Mouse (Mus musculus): ENCODE results near the gene BC048507.
"Not testable (repeated sequence)": the region's sequence is repeated elsewhere in the genome, so short reads cannot be mapped to it uniquely, and the experiment has no call there.

Gene BC048507

GRCm38 (mm10) chr13:67863026-67863425 lies at the start of gene BC048507:
TSS of gene BC048507 (plus strand) at chr13:67863326.
- no peak for DNase-seq (ENCODE audit: low read depth, low spot score)

GRCm38 (mm10) chr13:67813710-67814660 lies 49.1 kb upstream of the BC048507 start, which contains the start of gene Zfp273:
TSS of gene Zfp273 (plus strand) at chr13:67813740.
- DNase-seq (ENCODE audit: low read depth, low spot score): peak; percentile 90

GRCm38 (mm10) chr13:67818636-67819035 lies 44.5 kb upstream of the BC048507 start:
- DNase-seq (ENCODE audit: low read depth, low spot score): peak; percentile 10

GRCm38 (mm10) chr13:67830911-67831336 lies 32.2 kb upstream of the BC048507 start, which contains the start of gene Gm10037:
TSS of gene Gm10037 (plus strand) at chr13:67831106.
- peak; percentile 80 for DNase-seq (ENCODE audit: low read depth, low spot score)

GRCm38 (mm10) chr13:67833137-67833536 lies 30.0 kb upstream of the BC048507 start:
- not testable (repeated sequence) for DNase-seq (ENCODE audit: low read depth, low spot score)

GRCm38 (mm10) chr13:67843775-67844118 lies 19.4 kb upstream of the BC048507 start:
- DNase-seq (ENCODE audit: low read depth, low spot score): no peak

GRCm38 (mm10) chr13:67844119-67844852 lies 18.8 kb upstream of the BC048507 start:
- peak; percentile 51 for DNase-seq (ENCODE audit: low read depth, low spot score)

GRCm38 (mm10) chr13:67844853-67845194 lies 18.3 kb upstream of the BC048507 start:
- DNase-seq (ENCODE audit: low read depth, low spot score): no peak

GRCm38 (mm10) chr13:67850361-67850760 lies 12.8 kb upstream of the BC048507 start:
- DNase-seq (ENCODE audit: low read depth, low spot score): no peak

- no peak for DNase-seq (ENCODE audit: low read depth, low spot score)
Measured at GRCm38 (mm10) chr13:67853130-67853529, 10.0 kb upstream of the BC048507 start.

GRCm38 (mm10) chr13:67853983-67854382 lies 9.1 kb upstream of the BC048507 start:
- no peak for DNase-seq (ENCODE audit: low read depth, low spot score)

GRCm38 (mm10) chr13:67857317-67857716 lies 5.8 kb upstream of the BC048507 start:
- no peak for DNase-seq (ENCODE audit: low read depth, low spot score)

- no peak for DNase-seq (ENCODE audit: low read depth, low spot score)
Measured at GRCm38 (mm10) chr13:67862508-67862907, 618 bp upstream of the BC048507 start.

- no peak for DNase-seq (ENCODE audit: low read depth, low spot score)
Measured at GRCm38 (mm10) chr13:67864764-67865350, 1.7 kb downstream of the BC048507 start.

GRCm38 (mm10) chr13:67867899-67868298 lies 4.8 kb downstream of the BC048507 start:
- no peak for DNase-seq (ENCODE audit: low read depth, low spot score)

GRCm38 (mm10) chr13:67876049-67876698 lies 13.0 kb downstream of the BC048507 start:
- DNase-seq (ENCODE audit: low read depth, low spot score): not testable (repeated sequence)

GRCm38 (mm10) chr13:67876699-67877254 lies 13.7 kb downstream of the BC048507 start:
- DNase-seq (ENCODE audit: low read depth, low spot score): no peak

- DNase-seq (ENCODE audit: low read depth, low spot score): no peak
Measured at GRCm38 (mm10) chr13:67883966-67884365, 20.8 kb downstream of the BC048507 start.

GRCm38 (mm10) chr13:67909759-67910158 lies 46.6 kb downstream of the BC048507 start:
- DNase-seq (ENCODE audit: low read depth, low spot score): no peak

Data from telencephalon, adult 2 months (tissue).